Mouse (Mus musculus) liver, postnatal 0 days (tissue): ENCODE data around the gene Cdc26. TPM values are rescaled to one million over a fixed set of nuclear protein-coding genes. Genes with fewer than 3 reads are reported as not detected.

ENCODE experiments used
- ATAC-seq: fragments of 200-750 bp; cut with Nextera tagmentation; 2 replicates; pipeline ENCODE4 v1.8.0; 2017; ENCODE audit warnings: mild to moderate bottlenecking, moderate library complexity
- DNase-seq: peaks from one replicate; pipeline ENCODE4 v3.0.0-alpha.2; 2016
- H3K27ac ChIP-seq: fragments of 300-500 bp; sonication (generic); 2 replicates; pipeline ENCODE4 v1.5.1; 2014; ENCODE audit warnings: antibody characterized with exemption, moderate library complexity, mild to moderate bottlenecking, low read depth
- H3K27me3 ChIP-seq: fragments of 300-500 bp; sonication (generic); 2 replicates; pipeline ENCODE4 v1.6.1; 2014; ENCODE audit warnings: low read length, control low read depth, mixed read lengths; ENCODE audit not compliant: insufficient read depth
- H3K36me3 ChIP-seq: fragments of 300-500 bp; sonication (generic); replicated peaks from 2 replicates; pipeline ENCODE4 v1.6.1; 2014; ENCODE audit warnings: mild to moderate bottlenecking, control low read depth, low read length, moderate library complexity, mixed read lengths; ENCODE audit not compliant: insufficient read depth
- H3K4me1 ChIP-seq: fragments of 300-500 bp; sonication (generic); 2 replicates; pipeline ENCODE4 v1.6.1; 2014; ENCODE audit warnings: antibody characterized with exemption, mild to moderate bottlenecking, control low read depth; ENCODE audit not compliant: insufficient read depth
- H3K4me2 ChIP-seq: fragments of 300-500 bp; sonication (generic); 2 replicates; pipeline ENCODE4 v1.6.1; 2014; ENCODE audit warnings: low read depth, mild to moderate bottlenecking, low read length, moderate library complexity, mixed read lengths
- H3K4me3 ChIP-seq: fragments of 300-500 bp; sonication (generic); 2 replicates; pipeline ENCODE4 v1.5.1; 2014; ENCODE audit warnings: low read depth, low read length
- H3K9ac ChIP-seq: fragments of 300-500 bp; sonication (generic); replicated peaks from 2 replicates; pipeline ENCODE4 v1.6.1; 2014; ENCODE audit warnings: mild to moderate bottlenecking, moderate library complexity
- H3K9me3 ChIP-seq: fragments of 300-500 bp; sonication (generic); 2 replicates; pipeline ENCODE4 v1.6.1; 2016; ENCODE audit warnings: mild to moderate bottlenecking, control low read depth, low read length, mixed read lengths
- CTCF ChIP-seq: sonication (generic); IDR thresholded peaks from 2 replicates; pipeline ENCODE4 v1.5.1; 2016; ENCODE audit warnings: antibody characterized with exemption, low read depth
- EP300 ChIP-seq: IDR thresholded peaks from 2 replicates; pipeline ENCODE4 v1.6.1; 2016; ENCODE audit warnings: antibody characterized with exemption, low read depth, mild to moderate bottlenecking
- WGBS: fragments of 180-500 bp; shearing (Covaris S2); extraction: QIAGEN DNeasy Blood & Tissue Kit; methylation state at CpG from one replicate; pipeline ENCODE4 v1.1.7; 2014; ENCODE audit not compliant: insufficient replicate concordance; 5-methylcytosine and 5-hydroxymethylcytosine counted together
- polyA plus RNA-seq: library from polyadenylated mRNA; unstranded; fragments of >200 nt; fragmentation: Nextera tagmentation; extraction: Ambion mirVana; gene quantifications from 2 replicates; pipeline ENCODE4 v1.2.1, GENCODE M21; 2015

Gene Cdc26
- polyA plus RNA-seq, 1 experiment from 2014 or later, result 45.5 TPM

DNA sequence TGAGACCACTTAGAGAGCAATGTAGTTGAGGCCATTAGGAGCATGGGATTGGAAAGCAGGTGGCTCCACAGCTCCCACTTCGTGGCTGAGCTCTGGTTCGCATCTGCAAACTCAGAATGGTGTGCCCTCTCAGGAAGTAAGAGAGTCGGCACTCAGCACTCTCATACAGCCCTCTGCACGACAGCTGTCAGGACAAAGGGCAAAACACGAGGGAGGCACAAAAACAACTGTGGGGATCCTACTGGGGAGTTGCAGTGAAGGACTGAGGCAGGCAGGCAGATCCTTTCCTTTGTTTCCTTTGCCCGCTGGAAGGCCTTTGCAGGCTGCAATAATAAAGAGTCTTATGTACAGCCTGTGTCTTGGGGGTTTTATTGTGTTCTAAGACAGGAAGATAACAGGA, 15.0 kb downstream of the Cdc26 start:
- no peak for ATAC-seq
- TF ChIP-seq EP300, result no peak
- TF ChIP-seq CTCF, result no peak
- no peaks in the 10 kb centered on the region for H3K9me3 ChIP-seq
- H3K4me2 ChIP-seq, result no peak overlapping the region
- WGBS, result 70% methylated on average over 6 of the region's 6 CpGs
- no peak for DNase-seq
- H3K4me1 ChIP-seq, result peaks cover 16% of the 10 kb centered on the region
- H3K27ac ChIP-seq, result no peak overlapping the region
- no peak overlapping the region for H3K4me3 ChIP-seq
- H3K9ac ChIP-seq, result no peak overlapping the region
- peaks cover 51% of the 10 kb centered on the region for H3K36me3 ChIP-seq
- no peaks in the 10 kb centered on the region for H3K27me3 ChIP-seq

DNA sequence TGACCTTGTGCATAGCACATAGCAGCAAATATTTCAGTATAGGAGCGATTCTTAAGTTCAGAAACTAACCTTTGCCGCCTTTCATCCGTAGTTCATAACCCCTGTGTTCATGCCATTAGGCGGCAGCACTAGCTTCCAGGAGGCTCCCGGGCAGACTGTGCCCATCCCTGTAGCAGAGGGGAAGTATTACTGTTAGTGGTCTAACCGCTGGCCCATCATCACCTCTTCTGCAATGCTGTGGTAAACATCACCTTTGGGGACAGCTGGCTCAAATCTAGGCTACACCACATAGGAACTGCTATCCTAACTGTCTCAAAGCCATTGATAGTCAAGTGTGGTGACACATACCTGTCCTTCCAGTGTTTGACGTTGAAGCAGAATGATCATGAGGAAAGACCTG, 16.6 kb downstream of the Cdc26 start:
- H3K4me3 ChIP-seq, result no peak overlapping the region

DNA sequence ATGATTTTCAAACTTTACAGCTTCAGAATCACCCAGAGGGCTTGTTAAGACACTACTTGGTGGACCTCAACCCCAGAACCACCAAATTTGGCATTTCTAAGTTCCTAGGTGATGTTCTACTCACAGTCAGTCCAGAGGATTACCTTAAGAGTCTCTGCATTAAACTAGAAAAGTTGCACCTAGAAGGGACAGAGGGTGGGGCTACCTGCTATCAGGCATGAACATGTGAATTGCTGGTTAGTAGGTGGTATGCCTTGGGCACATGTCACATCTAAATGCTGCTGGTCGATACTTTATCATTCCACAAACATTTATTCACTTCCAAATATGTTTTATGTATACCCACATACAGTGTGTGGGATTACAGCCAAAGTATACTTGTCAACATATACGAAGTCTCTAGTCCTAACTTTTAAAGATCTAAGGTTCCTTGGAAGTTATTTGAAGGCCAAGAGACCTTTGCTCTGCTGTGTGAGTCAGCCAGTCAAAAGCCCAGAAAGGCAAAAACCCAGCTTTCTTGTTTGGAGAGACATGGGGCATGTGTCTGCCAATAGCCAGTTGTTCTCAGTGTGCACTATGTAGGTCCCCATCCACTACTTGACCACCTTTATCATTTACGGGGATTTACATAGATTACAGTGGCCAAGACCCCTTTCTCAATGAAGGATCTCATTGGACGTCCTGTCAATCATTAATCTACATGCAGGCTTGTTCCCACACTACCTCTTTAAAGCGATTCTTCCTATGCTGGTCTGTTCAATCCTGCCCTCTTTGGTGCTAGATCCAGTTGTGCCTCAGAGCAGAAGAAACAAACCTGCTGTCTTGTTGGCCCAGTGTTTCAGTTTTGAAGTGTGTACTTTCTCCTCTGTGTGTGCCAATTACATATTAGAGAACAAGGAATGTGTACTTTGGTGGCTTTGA, 18.6 kb downstream of the Cdc26 start:
- Histone ChIP-seq H3K4me3 (no peak overlapping the region), H3K36me3 (peaks cover 51% of the 10 kb centered on the region), H3K4me2 (no peak overlapping the region), H3K27ac (peak overlapping the region; percentile 29; the same call in 1 of the 2 replicates), H3K9me3 (no peaks in the 10 kb centered on the region), H3K4me1 (peaks cover 8% of the 10 kb centered on the region; the same call in 1 of the 2 replicates), H3K9ac (no peak overlapping the region), H3K27me3 (no peaks in the 10 kb centered on the region)
- ATAC-seq (no peak; the same call in 1 of the 2 replicates), DNase-seq (no peak)
- WGBS, result 66% methylated on average over 5 of the region's 5 CpGs
- TF ChIP-seq CTCF (no peak), EP300 (no peak)

More for the DNA sequence above, 16.6 kb downstream of the Cdc26 start:
- H3K4me1 ChIP-seq, result peaks cover 14% of the 10 kb centered on the region
- DNase-seq, result peak; percentile 32
- WGBS, result 70% methylated on average over 7 of the region's 7 CpGs
- TF ChIP-seq CTCF (peak; percentile 22; the same call in 1 of the 2 replicates), EP300 (no peak)
- peaks cover 54% of the 10 kb centered on the region for H3K36me3 ChIP-seq
- H3K4me2 ChIP-seq, result no peak overlapping the region
- H3K27ac ChIP-seq, result no peak overlapping the region
- H3K9me3 ChIP-seq, result no peaks in the 10 kb centered on the region
- H3K9ac ChIP-seq, result no peak overlapping the region
- ATAC-seq, result no peak
- H3K27me3 ChIP-seq, result no peaks in the 10 kb centered on the region

DNA sequence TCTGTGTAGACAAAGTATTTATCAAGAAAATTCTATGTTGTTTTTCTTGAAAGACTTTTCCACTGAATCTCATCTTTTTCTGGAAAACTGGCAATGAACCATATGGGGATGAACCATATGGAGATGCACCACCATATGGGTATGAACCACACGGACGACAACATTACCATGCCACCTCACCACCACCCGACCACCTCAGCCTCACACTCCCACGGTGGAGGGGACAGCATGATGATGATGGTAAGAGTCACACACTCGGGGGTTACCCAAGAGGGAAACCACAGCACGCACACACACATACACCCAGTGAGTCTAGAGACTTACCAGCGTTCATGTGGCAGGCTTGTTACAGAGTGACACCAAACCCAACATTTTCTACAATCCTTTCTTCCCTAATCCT, 23.0 kb downstream of the Cdc26 start:
- H3K9ac ChIP-seq, result no peak overlapping the region
- H3K4me2 ChIP-seq, result no peak overlapping the region
- H3K4me3 ChIP-seq, result no peak overlapping the region
- peaks cover 34% of the 10 kb centered on the region for H3K36me3 ChIP-seq
- ATAC-seq (no peak), DNase-seq (no peak)
- no peaks in the 10 kb centered on the region for H3K9me3 ChIP-seq
- WGBS, result 80% methylated on average over 7 of the region's 7 CpGs
- TF ChIP-seq CTCF (no peak), EP300 (no peak)
- peaks cover 21% of the 10 kb centered on the region for H3K4me1 ChIP-seq
- no peaks in the 10 kb centered on the region for H3K27me3 ChIP-seq
- no peak overlapping the region for H3K27ac ChIP-seq

DNA sequence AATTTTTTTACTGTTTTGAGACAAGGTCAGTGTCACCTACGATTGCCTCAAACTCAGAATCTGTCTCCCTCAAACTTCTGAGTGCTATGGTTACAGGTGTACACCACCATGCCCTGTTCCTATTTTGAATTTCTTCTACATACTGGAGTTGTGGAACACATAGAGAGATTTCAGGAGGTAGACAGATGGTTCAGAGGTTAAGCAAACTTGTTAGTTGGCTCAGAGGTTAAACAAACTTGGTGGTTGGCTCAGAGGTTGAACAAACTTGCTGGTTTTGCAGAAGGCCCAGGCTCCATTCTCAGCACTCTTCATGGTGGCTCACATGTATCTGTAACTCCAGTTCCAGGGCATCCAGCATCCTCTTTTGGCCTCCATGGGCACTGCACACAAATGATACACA, 24.3 kb downstream of the Cdc26 start:
- WGBS, result 71% methylated on average over 1 of the region's 1 CpGs
- ATAC-seq (peak; percentile 90), DNase-seq (no peak)
- H3K9me3 ChIP-seq, result no peaks in the 10 kb centered on the region
- H3K36me3 ChIP-seq, result peaks cover 28% of the 10 kb centered on the region
- no peak overlapping the region for H3K9ac ChIP-seq
- peaks cover 19% of the 10 kb centered on the region for H3K4me1 ChIP-seq
- TF ChIP-seq EP300 (no peak), CTCF (0 out of 2 replicates have a peak, but pooled peaks have one; percentile 7)
- H3K4me2 ChIP-seq, result peak overlapping the region; percentile 22; the same call in 1 of the 2 replicates
- H3K27ac ChIP-seq, result peak overlapping the region; percentile 52
- no peaks in the 10 kb centered on the region for H3K27me3 ChIP-seq
- no peak overlapping the region for H3K4me3 ChIP-seq

DNA sequence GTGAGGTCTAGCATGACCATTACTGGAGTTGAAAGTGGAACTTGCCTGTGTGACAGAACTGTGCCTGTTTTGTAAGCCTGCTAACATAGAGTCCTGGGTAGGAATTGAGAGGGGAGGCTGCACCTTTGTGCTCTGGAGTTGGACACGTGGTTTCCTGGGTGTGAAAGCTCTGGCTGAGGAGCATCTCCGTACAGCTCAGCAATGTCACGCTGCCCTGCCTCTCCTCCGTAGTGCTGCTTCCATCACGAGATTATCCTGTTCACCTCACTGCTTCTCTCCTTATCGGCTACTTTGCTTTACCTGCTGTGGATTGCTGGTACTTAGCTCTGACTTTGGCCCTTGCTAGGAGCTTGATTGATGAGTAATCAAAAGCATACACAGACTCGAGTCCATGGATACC, 24.7 kb downstream of the Cdc26 start:
- ATAC-seq (peak; percentile 78), DNase-seq (no peak)
- peak overlapping the region; percentile 22 for H3K4me2 ChIP-seq
- H3K27ac ChIP-seq, result peak overlapping the region; percentile 52
- H3K4me1 ChIP-seq, result peaks cover 21% of the 10 kb centered on the region
- TF ChIP-seq EP300 (no peak), CTCF (no peak)
- H3K27me3 ChIP-seq, result no peaks in the 10 kb centered on the region
- H3K4me3 ChIP-seq, result no peak overlapping the region
- WGBS, result 66% methylated on average over 7 of the region's 7 CpGs
- H3K9ac ChIP-seq, result no peak overlapping the region
- H3K36me3 ChIP-seq, result peaks cover 24% of the 10 kb centered on the region
- no peaks in the 10 kb centered on the region for H3K9me3 ChIP-seq
